In genomic region chr1:90242444-90242989, GRCm38 (mm10) we compare ENCODE assay signal across 23 mouse cellular contexts. TPM values are rescaled to one million over a fixed set of nuclear protein-coding genes. Genes with fewer than 3 reads are reported as not detected.
DNase-seq lines count a peak whose midpoint lies in the region; ATAC-seq lines count a peak whose summit lies in the region.
"Had no signal": no experiment of that assay in that cellular context is flagged by ENCODE, and none has a peak within 500 bp of the region (broad histone marks: within the 10 kb centered on the region; RNA-seq: fewer than 3 reads in every experiment).

No protein-coding gene starts in this region.

- no peak for DNase-seq in hindbrain, embryonic 10.5 days (ENCODE audit: low spot score)
- no peak for DNase-seq in kidney, postnatal 25 days
- no peak for DNase-seq in yolk sac, embryonic 10.5 days (ENCODE audit: low spot score)
- DNase-seq in cerebellum, adult 8-10 months, result no peak
- DNase-seq: adrenal gland, postnatal 25 days; cerebellum, postnatal 10 days; forebrain, postnatal 0 days; gastrocnemius, postnatal 14 days; heart, adult 11 months; left cerebral cortex, postnatal 4 days had no signal

- no peak overlapping the region for H3K9ac ChIP-seq in hindbrain, embryonic 13.5 days
- H3K9ac ChIP-seq in liver, embryonic 15.5 days, result no peak overlapping the region
- H3K9ac ChIP-seq: forebrain, postnatal 0 days; limb, embryonic 15.5 days; midbrain, embryonic 13.5 days had no signal

- peaks cover 24% of the 10 kb centered on the region for H3K4me1 ChIP-seq in hindbrain, embryonic 10.5 days (replicated peaks)
- peaks cover 11% of the 10 kb centered on the region for H3K4me1 ChIP-seq in hindbrain, embryonic 13.5 days (replicated peaks)
- peaks cover 78% of the 10 kb centered on the region for H3K4me1 ChIP-seq in liver, embryonic 15.5 days (replicated peaks)
- H3K4me1 ChIP-seq: limb, embryonic 15.5 days had no signal

- ATAC-seq in hindbrain, embryonic 13.5 days (ENCODE audit: low FRiP score), result no peak
- ATAC-seq in erythroid progenitor cell, adult 5-6 weeks (replicated peaks; ENCODE audit: low FRiP score, poor library complexity, severe bottlenecking), result 0 out of 2 replicates have a peak, but pooled peaks have one; percentile 3
- ATAC-seq in liver, embryonic 15.5 days (ENCODE audit: insufficient read depth), result peak; percentile 7; the same call in 1 of the 2 replicates
- ATAC-seq: forebrain, postnatal 0 days; hindbrain, postnatal 0 days; intestine, postnatal 0 days; midbrain, embryonic 13.5 days had no signal

- no peak overlapping the region for H3K4me3 ChIP-seq in hindbrain, embryonic 10.5 days
- no peak overlapping the region for H3K4me3 ChIP-seq in hindbrain, embryonic 13.5 days
- H3K4me3 ChIP-seq in liver, embryonic 15.5 days (replicated peaks), result no peak overlapping the region
- H3K4me3 ChIP-seq: left cerebral cortex, adult 2 months; limb, embryonic 15.5 days; midbrain, embryonic 13.5 days had no signal

- peaks cover 2% of the 10 kb centered on the region; the same call in 1 of the 2 replicates for H3K27me3 ChIP-seq in hindbrain, embryonic 10.5 days (ENCODE audit: insufficient read depth, poor library complexity, severe bottlenecking)
- H3K27me3 ChIP-seq in hindbrain, embryonic 13.5 days, result peaks cover 1% of the 10 kb centered on the region; the same call in 1 of the 2 replicates
- H3K27me3 ChIP-seq in liver, embryonic 15.5 days, result peaks cover 26% of the 10 kb centered on the region; the same call in 1 of the 2 replicates
- H3K27me3 ChIP-seq: limb, embryonic 15.5 days; midbrain, embryonic 13.5 days had no signal

- 84% methylated on average over 8 of the region's 8 CpGs for WGBS in hindbrain, embryonic 10.5 days
- WGBS in hindbrain, embryonic 13.5 days, result 88% methylated on average over 8 of the region's 8 CpGs
- 46% methylated on average over 8 of the region's 8 CpGs for WGBS in liver, embryonic 15.5 days (ENCODE audit: insufficient replicate concordance)

- no peak overlapping the region for H3K4me2 ChIP-seq in hindbrain, embryonic 13.5 days
- no peak overlapping the region for H3K4me2 ChIP-seq in liver, embryonic 15.5 days
- H3K4me2 ChIP-seq: limb, embryonic 15.5 days; midbrain, embryonic 13.5 days had no signal

- peak overlapping the region; percentile 12; the same call in 1 of the 2 replicates for H3K27ac ChIP-seq in hindbrain, embryonic 10.5 days
- H3K27ac ChIP-seq in hindbrain, embryonic 13.5 days, result no peak overlapping the region
- H3K27ac ChIP-seq in liver, embryonic 15.5 days (replicated peaks), result peak overlapping the region; percentile 31
- H3K27ac ChIP-seq: hindbrain, postnatal 0 days; left cerebral cortex, adult 2 months; limb, embryonic 15.5 days; macrophage; midbrain, embryonic 13.5 days; stomach, postnatal 0 days had no signal

- H3K9me3 ChIP-seq in hindbrain, embryonic 10.5 days, result no peaks in the 10 kb centered on the region
- H3K9me3 ChIP-seq in hindbrain, embryonic 13.5 days, result no peaks in the 10 kb centered on the region
- H3K9me3 ChIP-seq in liver, embryonic 15.5 days (replicated peaks), result no peaks in the 10 kb centered on the region
- H3K9me3 ChIP-seq: limb, embryonic 15.5 days; midbrain, embryonic 13.5 days had no signal

- no peaks in the 10 kb centered on the region for H3K36me3 ChIP-seq in hindbrain, embryonic 10.5 days
- no peaks in the 10 kb centered on the region for H3K36me3 ChIP-seq in hindbrain, embryonic 13.5 days
- H3K36me3 ChIP-seq in liver, embryonic 15.5 days (replicated peaks), result no peaks in the 10 kb centered on the region
- H3K36me3 ChIP-seq: limb, embryonic 15.5 days; midbrain, embryonic 13.5 days had no signal

RNA-seq across cellular contexts. Expression of gene Ackr3, which starts 38.7 kb away (rescaled TPM):
- polyA plus RNA-seq in hindbrain, embryonic 10.5 days (2016; fragmentation: Nextera tagmentation; extraction: Ambion mirVana), result 19.2 and 22.3 TPM in 2 replicates
- 13.1 and 13.9 TPM in 2 replicates for polyA plus RNA-seq in hindbrain, embryonic 13.5 days (2015; fragmentation: Nextera tagmentation; extraction: Ambion mirVana)
- 1.1 TPM in 1 of 2 replicates, not detected in the other for total RNA-seq in erythroid progenitor cell, adult 5-6 weeks (2015; ENCODE audit: low replicate concordance)
- total RNA-seq in erythroid progenitor cell, adult 5-6 weeks (2017; ENCODE audit: low replicate concordance), result not detected in 2 replicates
- polyA plus RNA-seq in liver, embryonic 15.5 days (2015; fragmentation: Nextera tagmentation; extraction: Ambion mirVana), result 1.5 and 1.7 TPM in 2 replicates
- total RNA-seq: MEL; monocyte, adult 5-6 weeks; neutrophil, adult 5-6 weeks had no signal
- polyA plus RNA-seq: macrophage had no signal
